Mouse (Mus musculus): ENCODE measurements around the gene Sfrp4.

The Sfrp4 gene

GRCm38 (mm10) chr13:19630768-19631709 is 8.1 kb downstream of the Sfrp4 start:
- DNase-seq (ENCODE audit: low spot score in 2 of 2): no peak

DNA sequence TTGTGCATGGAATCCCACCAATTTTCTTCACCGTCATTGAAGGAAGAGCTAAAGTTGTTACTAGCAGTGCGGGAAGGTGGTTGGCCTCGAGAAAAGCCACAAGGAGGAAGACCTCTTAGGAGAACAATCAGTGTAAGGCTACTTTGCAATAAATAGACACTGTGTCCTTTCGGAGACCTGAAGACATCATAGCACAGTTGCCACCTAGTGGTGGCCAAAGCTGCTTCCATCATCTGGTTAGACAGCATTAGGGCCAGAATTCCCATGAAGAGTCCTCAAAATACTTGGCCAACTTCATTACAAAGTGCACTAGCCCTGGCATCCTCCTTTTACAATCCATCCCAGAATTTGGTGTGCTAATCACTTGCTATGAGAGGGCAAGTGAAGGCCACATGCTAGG is 13.2 kb downstream of the Sfrp4 start:
- DNase-seq (ENCODE audit: low spot score in 2 of 2): no peak

- no peak for DNase-seq (ENCODE audit: low spot score in 2 of 2)
Observed at GRCm38 (mm10) chr13:19640203-19640851, 17.4 kb downstream of the Sfrp4 start.

GRCm38 (mm10) chr13:19643519-19643918 is 20.6 kb downstream of the Sfrp4 start:
- no peak for DNase-seq (ENCODE audit: low spot score in 2 of 2)

DNA sequence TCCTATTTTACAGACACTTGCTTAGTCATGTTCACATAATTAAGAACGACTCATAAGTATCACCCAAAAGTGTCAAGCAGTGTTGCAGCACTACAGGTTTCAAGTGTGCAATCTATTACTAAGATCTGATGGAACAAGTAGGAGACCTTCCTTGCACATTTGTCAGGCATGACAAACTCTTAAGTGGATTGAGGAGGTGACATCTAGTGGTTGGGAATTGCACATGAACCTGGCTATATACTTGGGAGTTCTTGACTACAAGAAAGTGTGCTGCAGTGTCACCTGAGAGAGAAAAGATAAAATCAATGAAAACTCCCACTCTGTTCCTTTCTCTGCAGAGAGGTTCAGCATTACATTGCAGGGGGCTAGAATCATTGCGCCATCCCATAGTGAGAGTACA is 21.3 kb downstream of the Sfrp4 start:
- DNase-seq (ENCODE audit: low spot score in 2 of 2): no peak

GRCm38 (mm10) chr13:19649824-19650223 is 26.9 kb downstream of the Sfrp4 start:
- no peak for DNase-seq (ENCODE audit: low spot score in 2 of 2)

GRCm38 (mm10) chr13:19652405-19652804 is 29.5 kb downstream of the Sfrp4 start:
- no peak for DNase-seq (ENCODE audit: low spot score in 2 of 2)

GRCm38 (mm10) chr13:19668355-19669140 is 45.6 kb downstream of the Sfrp4 start:
- no peak for DNase-seq (ENCODE audit: low spot score in 2 of 2)

GRCm38 (mm10) chr13:19674025-19674424 is 51.1 kb downstream of the Sfrp4 start:
- no peak for DNase-seq (ENCODE audit: low spot score in 2 of 2)

DNA sequence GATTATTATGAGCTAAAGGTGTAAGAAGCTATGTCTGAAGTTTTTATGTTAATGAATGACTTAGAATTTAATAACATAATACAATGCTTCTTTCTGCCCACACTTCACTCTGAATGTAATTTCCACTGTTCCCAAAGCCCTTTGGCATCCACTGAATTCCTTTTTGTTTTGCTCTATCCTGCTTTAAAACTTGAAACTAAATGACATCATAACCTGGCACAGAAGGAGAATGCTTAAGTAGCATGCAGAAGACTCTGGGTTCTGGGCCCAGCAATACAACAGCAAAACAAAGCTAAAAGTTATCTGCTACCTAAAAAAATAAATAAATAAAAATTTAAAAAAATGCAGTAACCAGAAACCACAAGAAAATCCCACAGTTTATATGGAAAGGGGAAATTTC is 51.7 kb downstream of the Sfrp4 start:
- DNase-seq (ENCODE audit: low spot score in 2 of 2): no peak

Data from frontal cortex, postnatal 25 days (tissue).